Mouse (Mus musculus): ENCODE measurements around the gene Eno2. TPM values are rescaled to one million over a fixed set of nuclear protein-coding genes. Genes with fewer than 3 reads are reported as not detected.

Gene Eno2
- polyA plus RNA-seq, 1 experiment from 2014 or later = 6.0 TPM

DNA sequence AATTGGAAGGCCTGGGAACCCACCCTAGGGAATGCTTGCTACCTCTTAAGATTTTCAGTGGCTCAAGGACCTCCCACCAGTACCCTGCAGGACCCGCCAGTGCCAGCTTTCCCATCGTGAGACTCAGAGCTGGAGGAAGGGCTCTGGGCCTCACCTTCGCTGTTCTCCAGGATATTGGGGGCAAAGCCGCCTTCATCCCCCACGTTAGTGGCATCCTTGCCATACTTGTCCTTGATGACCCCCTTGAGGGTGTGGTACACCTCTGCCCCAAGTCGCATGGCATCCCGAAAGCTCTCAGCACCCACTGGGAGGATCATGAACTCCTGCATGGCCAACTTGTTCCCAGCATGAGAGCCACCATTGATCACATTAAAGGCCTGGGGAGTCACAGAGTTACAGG, 3.5 kb downstream of the Eno2 start:
- 75% methylated on average over 7 of the region's 7 CpGs for WGBS
- Histone ChIP-seq H3K27ac (ENCODE audit: poor library complexity, severe bottlenecking) (no peak overlapping the region), H3K9me3 (replicated peaks) (no peaks in the 10 kb centered on the region), H3K36me3 (no peaks in the 10 kb centered on the region), H3K27me3 (replicated peaks) (peaks cover 45% of the 10 kb centered on the region), H3K4me2 (no peak overlapping the region), H3K4me3 (no peak overlapping the region), H3K4me1 (replicated peaks) (peaks cover 26% of the 10 kb centered on the region), H3K9ac (no peak overlapping the region)
- ATAC-seq (ENCODE audit: insufficient number of reproducible peaks, low FRiP score) = no peak

DNA sequence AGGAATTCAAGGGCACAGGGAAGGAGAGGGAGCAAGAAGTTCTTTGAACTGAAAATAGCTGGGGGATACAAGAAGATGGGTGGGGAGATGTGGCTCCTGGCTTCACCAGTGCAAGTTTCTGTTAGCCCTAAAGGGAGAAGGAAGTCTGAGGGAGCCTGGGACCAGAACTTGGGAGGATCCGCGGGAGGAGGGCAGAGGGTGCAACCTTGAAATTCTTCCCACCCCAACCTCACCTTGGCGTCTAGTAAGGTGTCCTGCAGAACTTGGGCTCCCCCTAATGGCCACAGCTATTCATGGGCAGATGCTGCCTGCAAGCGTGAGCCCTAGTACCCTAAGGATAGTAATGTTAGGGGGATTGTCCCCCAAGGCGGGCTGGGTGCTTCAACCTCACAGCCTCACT, 10.2 kb downstream of the Eno2 start:
- peaks cover 23% of the 10 kb centered on the region; the same call in 1 of the 2 replicates for H3K27me3 ChIP-seq (replicated peaks)
- peaks cover 35% of the 10 kb centered on the region for H3K4me1 ChIP-seq (replicated peaks)
- H3K27ac ChIP-seq (ENCODE audit: poor library complexity, severe bottlenecking) = peak overlapping the region; percentile 90; the same call in 1 of the 2 replicates
- peak; percentile 31; the same call in 1 of the 2 replicates for ATAC-seq (ENCODE audit: insufficient number of reproducible peaks, low FRiP score)
- peak overlapping the region; percentile 48; the same call in 1 of the 2 replicates for H3K9ac ChIP-seq
- no peaks in the 10 kb centered on the region for H3K36me3 ChIP-seq
- H3K9me3 ChIP-seq (replicated peaks) = no peaks in the 10 kb centered on the region
- WGBS = 3% methylated on average over 5 of the region's 5 CpGs
- peak overlapping the region; percentile 42 for H3K4me2 ChIP-seq
- H3K4me3 ChIP-seq = no peak overlapping the region

DNA sequence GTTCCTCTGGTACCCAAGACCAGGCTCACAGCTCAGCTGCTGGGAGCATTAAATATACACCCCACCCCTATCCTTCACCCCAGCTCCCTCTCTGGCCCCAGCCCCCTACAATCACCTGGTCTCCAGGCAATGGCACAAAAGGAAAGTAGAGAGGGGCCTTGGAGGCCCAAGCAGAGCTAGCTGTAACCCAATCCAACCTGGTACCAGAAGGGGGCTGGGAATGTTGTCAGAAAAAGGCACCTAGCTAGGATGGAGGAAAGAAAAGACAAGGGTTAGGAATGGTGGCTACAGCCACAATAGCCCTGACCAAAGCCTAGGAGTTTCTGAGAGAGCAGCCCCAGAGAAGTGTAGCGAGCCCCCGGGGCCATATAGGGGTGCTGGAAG, 10.6 kb downstream of the Eno2 start:
- WGBS = 58% methylated on average over 2 of the region's 2 CpGs
- Histone ChIP-seq H3K27ac (ENCODE audit: poor library complexity, severe bottlenecking) (peak overlapping the region; percentile 90; the same call in 1 of the 2 replicates), H3K27me3 (replicated peaks) (peaks cover 19% of the 10 kb centered on the region; the same call in 1 of the 2 replicates), H3K9me3 (replicated peaks) (no peaks in the 10 kb centered on the region), H3K36me3 (no peaks in the 10 kb centered on the region), H3K9ac (peak overlapping the region; percentile 48), H3K4me1 (replicated peaks) (peaks cover 38% of the 10 kb centered on the region), H3K4me2 (peak overlapping the region; percentile 42), H3K4me3 (no peak overlapping the region)
- no peak for ATAC-seq (ENCODE audit: insufficient number of reproducible peaks, low FRiP score)

DNA sequence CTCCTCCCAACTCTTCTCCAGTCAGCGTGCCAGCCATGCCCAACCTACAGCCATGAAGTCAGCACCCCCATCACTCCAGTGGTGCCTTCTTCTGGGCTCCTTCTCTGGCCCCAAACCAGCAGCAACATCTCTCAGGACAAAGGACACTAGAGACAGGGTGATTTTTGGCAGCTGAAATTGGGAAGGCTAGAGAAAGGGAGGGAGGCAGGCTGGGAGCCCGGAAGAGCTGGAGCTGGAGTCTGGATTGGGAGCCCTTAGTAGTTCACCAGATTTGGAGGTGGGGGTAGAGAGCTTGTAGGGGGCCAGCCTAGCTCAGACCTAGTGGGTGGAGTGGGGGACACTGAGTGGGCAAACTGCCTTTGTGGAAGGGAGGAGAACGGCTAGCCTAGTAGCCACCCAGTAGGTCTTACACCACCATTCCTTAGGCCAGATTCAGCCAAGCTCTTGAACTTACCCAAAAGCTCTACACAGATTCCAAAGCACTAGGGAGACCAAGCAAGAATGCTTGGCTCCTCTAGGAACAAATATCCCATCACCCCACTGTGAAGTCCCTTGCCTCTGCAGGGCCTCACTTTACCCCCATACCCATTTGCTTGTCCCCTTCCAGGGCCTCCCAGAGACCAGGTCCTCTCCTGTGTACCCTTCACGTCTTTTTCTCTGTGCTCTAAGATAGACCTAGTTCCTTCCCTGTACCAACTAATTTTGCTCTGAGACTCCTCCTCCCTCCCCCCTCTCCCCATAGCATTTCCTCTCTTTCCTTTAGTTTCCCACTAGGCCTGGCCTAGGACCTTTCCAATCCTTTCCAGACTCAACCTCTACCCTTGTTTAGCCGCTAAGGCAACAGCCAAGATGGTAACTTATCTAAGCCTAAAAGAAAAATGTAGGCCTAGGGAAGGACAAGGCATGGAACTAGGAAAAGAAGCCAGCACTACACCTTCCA, 11.3 kb downstream of the Eno2 start:
- H3K27me3 ChIP-seq (replicated peaks) = peaks cover 12% of the 10 kb centered on the region; the same call in 1 of the 2 replicates
- WGBS = 50% methylated on average over 5 of the region's 5 CpGs
- H3K4me1 ChIP-seq (replicated peaks) = peaks cover 43% of the 10 kb centered on the region
- peak overlapping the region; percentile 95 for H3K9ac ChIP-seq
- H3K4me2 ChIP-seq = peak overlapping the region; percentile 80
- ATAC-seq (ENCODE audit: insufficient number of reproducible peaks, low FRiP score) = no peak
- H3K27ac ChIP-seq (ENCODE audit: poor library complexity, severe bottlenecking) = peak overlapping the region; percentile 90
- peak overlapping the region; percentile 81 for H3K4me3 ChIP-seq
- no peaks in the 10 kb centered on the region for H3K36me3 ChIP-seq
- H3K9me3 ChIP-seq (replicated peaks) = no peaks in the 10 kb centered on the region

DNA sequence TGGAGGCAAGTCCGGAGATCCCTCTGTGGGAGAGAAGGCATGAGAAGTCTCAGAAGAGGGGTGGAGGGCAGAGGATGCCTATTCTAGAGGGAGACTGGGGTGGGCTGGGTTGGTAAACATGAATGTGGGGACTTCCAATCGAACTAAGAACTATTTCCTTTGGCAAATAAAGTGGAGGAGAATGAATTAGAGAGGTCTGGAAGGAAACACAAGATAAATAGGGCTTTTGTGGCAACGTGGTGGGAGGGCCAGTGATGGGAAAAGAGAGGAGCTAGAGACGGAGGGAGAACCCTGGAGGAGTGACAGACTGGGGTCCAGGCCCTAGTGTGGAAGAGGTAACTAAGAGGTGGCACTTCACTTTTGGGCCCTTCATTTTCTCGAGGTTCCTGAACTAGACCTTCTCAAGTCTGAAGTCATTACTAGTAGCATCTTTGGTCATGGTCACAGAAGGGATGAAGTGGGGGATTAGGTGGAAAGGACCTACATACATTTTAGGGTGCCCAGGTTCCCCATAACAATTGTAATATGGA, 12.1 kb downstream of the Eno2 start:
- 13% methylated on average over 5 of the region's 5 CpGs for WGBS
- peak overlapping the region; percentile 90 for H3K27ac ChIP-seq (ENCODE audit: poor library complexity, severe bottlenecking)
- H3K27me3 ChIP-seq (replicated peaks) = 0 out of 2 replicates have a peak, but pooled peaks cover 5% of the 10 kb centered on the region
- no peaks in the 10 kb centered on the region for H3K9me3 ChIP-seq (replicated peaks)
- no peaks in the 10 kb centered on the region for H3K36me3 ChIP-seq
- ATAC-seq (ENCODE audit: insufficient number of reproducible peaks, low FRiP score) = no peak
- H3K4me3 ChIP-seq = peak overlapping the region; percentile 81
- H3K4me1 ChIP-seq (replicated peaks) = peaks cover 43% of the 10 kb centered on the region
- H3K9ac ChIP-seq = peak overlapping the region; percentile 95
- H3K4me2 ChIP-seq = peak overlapping the region; percentile 80

DNA sequence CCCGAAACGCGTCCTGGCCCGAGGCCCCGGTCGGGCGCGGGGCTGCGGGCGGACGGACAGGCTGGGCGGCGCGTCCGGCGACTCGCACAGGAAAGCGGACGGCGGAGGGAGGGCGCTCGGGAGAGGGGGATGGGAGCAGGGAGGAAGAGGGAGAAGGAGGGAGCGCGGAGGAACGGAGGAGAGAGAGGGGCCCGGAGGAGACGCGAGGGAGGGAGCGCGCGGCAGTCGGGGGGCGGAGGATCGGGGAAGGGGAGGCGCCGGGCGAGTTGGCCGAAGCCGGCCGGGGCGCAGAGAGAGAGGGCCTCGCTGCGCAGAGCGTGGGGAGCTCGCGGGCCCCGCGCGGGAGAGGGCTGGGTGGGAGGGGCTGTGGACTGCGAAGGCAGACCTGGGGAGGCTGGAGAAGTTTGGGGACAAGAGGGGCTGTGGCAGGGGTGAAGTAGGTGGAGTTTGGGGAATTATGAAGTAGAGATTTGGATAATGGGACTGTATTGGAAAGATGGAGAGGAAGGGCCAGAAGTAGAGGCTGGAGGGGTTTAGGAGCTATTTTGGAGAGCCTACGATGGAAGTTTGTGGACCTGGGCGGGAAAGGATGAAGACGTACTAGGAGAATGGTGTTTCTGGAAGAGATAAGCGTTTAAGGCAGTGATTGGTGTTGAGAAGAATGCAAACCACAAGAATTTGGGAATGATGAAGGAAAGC, 12.7 kb downstream of the Eno2 start:
- WGBS = 2% methylated on average over 48 of the region's 54 CpGs
- Histone ChIP-seq H3K4me1 (replicated peaks) (peaks cover 43% of the 10 kb centered on the region), H3K9ac (peak overlapping the region; percentile 95), H3K36me3 (no peaks in the 10 kb centered on the region), H3K9me3 (replicated peaks) (no peaks in the 10 kb centered on the region), H3K27me3 (replicated peaks) (no peaks in the 10 kb centered on the region), H3K4me2 (peak overlapping the region; percentile 80), H3K4me3 (peak overlapping the region; percentile 81), H3K27ac (ENCODE audit: poor library complexity, severe bottlenecking) (peak overlapping the region; percentile 90)
- peak; percentile 71 for ATAC-seq (ENCODE audit: insufficient number of reproducible peaks, low FRiP score)

DNA sequence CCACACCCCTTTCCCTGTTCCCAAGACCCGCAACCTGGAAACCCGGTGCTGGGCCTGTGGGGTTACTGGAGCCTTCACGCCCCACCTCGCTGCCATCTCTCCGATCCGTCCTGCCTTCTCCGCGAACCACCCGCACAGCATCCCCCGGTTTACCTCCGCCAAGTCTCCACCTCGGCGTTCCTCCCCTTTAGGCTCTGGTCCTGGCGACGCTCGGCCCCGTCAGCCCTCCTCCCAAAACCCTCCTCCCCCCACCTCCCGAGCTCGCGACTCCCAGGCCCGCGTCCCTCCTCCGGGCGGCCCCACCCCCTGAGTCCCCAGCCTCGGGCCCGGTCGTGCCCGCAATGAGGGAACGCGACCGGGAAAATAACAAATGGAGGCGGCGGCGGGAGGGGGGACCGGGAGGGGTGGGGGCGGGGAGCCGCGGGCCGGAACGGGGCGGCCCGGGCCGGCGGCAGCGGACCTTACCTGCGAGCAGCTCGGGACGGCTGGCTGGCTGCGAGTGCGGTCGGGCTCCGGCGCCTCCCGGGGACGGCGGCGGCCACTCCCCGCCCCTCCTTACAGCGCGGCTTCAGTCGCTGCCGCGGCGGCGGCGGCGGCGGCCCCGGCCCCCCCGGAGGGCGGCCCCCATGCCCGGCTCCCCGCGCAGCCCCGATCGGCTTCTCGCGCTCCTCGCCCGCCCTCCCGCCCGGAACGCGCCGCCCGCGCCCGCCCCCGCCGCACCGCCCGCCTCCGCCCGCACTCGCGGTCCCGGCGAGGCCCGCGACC, 13.5 kb downstream of the Eno2 start, which contains the start of the genes Gm45234 and Atn1:
Gm45234 (minus strand) TSS at position 191 of the 765 bp plus-strand sequence.
Atn1 (minus strand) TSS at position 694 of the 765 bp plus-strand sequence.
- peak within 1 kb of the TSS; percentile 90 for H3K27ac ChIP-seq (ENCODE audit: poor library complexity, severe bottlenecking)
- ATAC-seq (ENCODE audit: insufficient number of reproducible peaks, low FRiP score) = peak; percentile 73
- no peaks in the 10 kb centered on the region for H3K36me3 ChIP-seq
- H3K4me3 ChIP-seq = peak within 1 kb of the TSS; percentile 81
- WGBS = under 1% methylated on average over 71 of the region's 100 CpGs
- H3K9me3 ChIP-seq (replicated peaks) = no peaks in the 10 kb centered on the region
- H3K9ac ChIP-seq = peak within 1 kb of the TSS; percentile 95
- H3K4me2 ChIP-seq = peak within 1 kb of the TSS; percentile 80
- H3K4me1 ChIP-seq (replicated peaks) = peaks cover 43% of the 10 kb centered on the region
- H3K27me3 ChIP-seq (replicated peaks) = no peaks in the 10 kb centered on the region

DNA sequence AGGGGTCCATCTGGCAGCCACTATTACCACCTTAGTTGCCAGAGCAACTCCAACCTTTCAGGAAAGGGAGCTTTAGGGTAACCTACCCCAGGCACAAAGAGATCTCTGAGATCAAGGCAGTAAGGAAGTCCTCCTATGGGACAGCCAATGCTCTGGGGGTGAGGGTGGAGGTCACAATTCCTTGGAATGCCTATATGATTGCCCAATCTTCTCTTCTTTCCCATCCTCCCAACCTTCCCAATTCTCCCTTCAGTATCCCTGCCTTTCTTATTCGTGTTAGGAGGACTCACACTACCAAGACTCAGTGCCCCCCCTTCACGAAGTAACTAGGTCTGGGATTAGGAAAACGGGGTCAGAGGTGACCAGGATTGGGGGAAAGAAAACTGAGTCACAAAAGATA, 14.2 kb downstream of the Eno2 start:
- peak overlapping the region; percentile 90; the same call in 1 of the 2 replicates for H3K27ac ChIP-seq (ENCODE audit: poor library complexity, severe bottlenecking)
- peak overlapping the region; percentile 95 for H3K9ac ChIP-seq
- peak overlapping the region; percentile 80 for H3K4me2 ChIP-seq
- peak overlapping the region; percentile 81 for H3K4me3 ChIP-seq
- ATAC-seq (ENCODE audit: insufficient number of reproducible peaks, low FRiP score) = no peak
- WGBS = 7% methylated on average over 3 of the region's 3 CpGs
- H3K36me3 ChIP-seq = no peaks in the 10 kb centered on the region
- H3K4me1 ChIP-seq (replicated peaks) = peaks cover 43% of the 10 kb centered on the region
- H3K27me3 ChIP-seq (replicated peaks) = no peaks in the 10 kb centered on the region
- no peaks in the 10 kb centered on the region for H3K9me3 ChIP-seq (replicated peaks)

DNA sequence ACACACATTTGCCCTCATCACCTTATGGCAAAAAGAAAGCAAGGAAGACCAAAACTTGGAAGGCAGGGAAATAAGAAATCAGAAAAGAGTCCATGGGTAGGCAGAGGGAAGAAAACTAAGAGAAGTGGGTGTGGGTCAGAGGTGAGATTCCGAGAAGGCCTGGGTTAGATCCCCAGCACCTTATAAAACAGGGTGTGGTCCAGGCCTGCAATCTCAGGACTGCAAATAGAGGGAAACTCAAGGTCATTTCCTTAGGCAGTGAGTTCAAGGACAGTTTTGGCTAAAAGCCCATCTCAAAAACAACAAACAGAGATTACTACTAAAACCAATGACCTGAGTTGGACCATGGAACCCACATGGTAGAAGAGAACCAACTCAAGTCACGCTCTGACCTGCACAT, 15.6 kb downstream of the Eno2 start:
- Histone ChIP-seq H3K27ac (ENCODE audit: poor library complexity, severe bottlenecking) (no peak overlapping the region), H3K4me1 (replicated peaks) (peaks cover 39% of the 10 kb centered on the region), H3K36me3 (peaks cover 12% of the 10 kb centered on the region), H3K9ac (no peak overlapping the region), H3K4me3 (no peak overlapping the region), H3K4me2 (no peak overlapping the region), H3K9me3 (replicated peaks) (no peaks in the 10 kb centered on the region), H3K27me3 (replicated peaks) (no peaks in the 10 kb centered on the region)
- WGBS = 84% methylated on average over 2 of the region's 2 CpGs
- no peak for ATAC-seq (ENCODE audit: insufficient number of reproducible peaks, low FRiP score)

DNA sequence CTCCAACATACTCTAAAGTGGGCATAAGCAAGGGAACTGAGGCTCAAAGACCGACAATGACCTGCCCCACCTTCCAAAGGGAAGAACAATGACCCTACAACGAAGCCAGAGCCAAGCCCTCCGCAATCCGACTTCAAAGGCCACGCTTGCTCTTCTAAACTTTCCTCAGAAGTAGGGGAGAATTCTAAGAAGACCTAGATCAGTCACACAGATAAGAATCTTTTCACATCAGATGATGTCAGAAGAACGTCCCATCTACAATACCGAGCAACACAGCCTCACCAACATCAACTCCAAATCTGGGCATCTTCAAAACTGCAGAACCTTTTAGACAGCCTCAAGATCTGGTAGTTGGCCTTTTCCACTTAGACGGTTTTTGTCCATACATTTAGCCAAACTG, 19.1 kb downstream of the Eno2 start:
- Histone ChIP-seq H3K36me3 (peaks cover 36% of the 10 kb centered on the region), H3K4me2 (no peak overlapping the region), H3K9ac (no peak overlapping the region), H3K27ac (ENCODE audit: poor library complexity, severe bottlenecking) (no peak overlapping the region), H3K9me3 (replicated peaks) (no peaks in the 10 kb centered on the region), H3K4me1 (replicated peaks) (peaks cover 28% of the 10 kb centered on the region), H3K4me3 (no peak overlapping the region), H3K27me3 (replicated peaks) (no peaks in the 10 kb centered on the region)
- WGBS = 77% methylated on average over 8 of the region's 8 CpGs
- no peak for ATAC-seq (ENCODE audit: insufficient number of reproducible peaks, low FRiP score)
